Mouse (Mus musculus) spleen, adult 2 months (tissue): ENCODE results near the gene Ndufs5. TPM values are rescaled to one million over a fixed set of nuclear protein-coding genes. Genes with fewer than 3 reads are reported as not detected.

Experiments
- DNase-seq, 2 experiments: peaks; one replicate each; pipeline versions ENCODE4 v3.0.0 to v3.0.0-alpha.2; 2012 to 2021; ENCODE audit warnings: low spot score in 2 of 2, low read depth in 1 of 2
- H3K27ac ChIP-seq: fragments of 200-500 bp; 2 replicates; pipeline ENCODE4 v1.5.1; 2012; ENCODE audit warnings: low read length, inconsistent platforms; ENCODE audit not compliant: insufficient read depth
- H3K27me3 ChIP-seq: fragments of 200-500 bp; 2 replicates; pipeline ENCODE4 v1.6.1; 2012; ENCODE audit warnings: mild to moderate bottlenecking, moderate library complexity, low read length, inconsistent platforms; ENCODE audit not compliant: control insufficient read depth, insufficient read depth
- H3K36me3 ChIP-seq: fragments of 200-500 bp; 2 replicates; pipeline ENCODE4 v1.6.1; 2012; ENCODE audit warnings: mild to moderate bottlenecking, low read length, inconsistent platforms; ENCODE audit not compliant: control insufficient read depth, insufficient read depth
- H3K4me1 ChIP-seq: fragments of 200-500 bp; 2 replicates; pipeline ENCODE4 v1.6.1; 2011; ENCODE audit warnings: inconsistent platforms; ENCODE audit not compliant: control insufficient read depth, insufficient read depth, insufficient read length
- H3K4me3 ChIP-seq: fragments of 200-500 bp; 2 replicates; pipeline ENCODE4 v1.5.1; 2011; ENCODE audit warnings: mild to moderate bottlenecking, inconsistent platforms; ENCODE audit not compliant: insufficient read depth, insufficient read length; ENCODE audit errors: extremely low read depth
- CTCF ChIP-seq: fragments of 200-500 bp; IDR thresholded peaks from 2 replicates; pipeline ENCODE4 v1.5.1; 2011; ENCODE audit warnings: mild to moderate bottlenecking, inconsistent platforms; ENCODE audit not compliant: insufficient read depth, insufficient read length, insufficient replicate concordance; ENCODE audit errors: extremely low read depth
- POLR2A ChIP-seq: fragments of 200-500 bp; IDR thresholded peaks from 2 replicates; pipeline ENCODE4 v1.6.1; 2011; ENCODE audit warnings: low read depth, low read length, inconsistent platforms
- WGBS: fragments of 180-500 bp; shearing (Covaris S2); methylation state at CpG from one replicate; pipeline ENCODE4 v1.1.7; 2018; 5-methylcytosine and 5-hydroxymethylcytosine counted together
- polyA plus RNA-seq: library from polyadenylated mRNA; depleted of rRNA; stranded (reverse); fragments of >200 nt; gene quantifications from 2 replicates; pipeline ENCODE4 v1.2.3, GENCODE M21; 2012

Ndufs5 gene
- polyA plus RNA-seq, 1 experiment = 10.4 TPM

DNA sequence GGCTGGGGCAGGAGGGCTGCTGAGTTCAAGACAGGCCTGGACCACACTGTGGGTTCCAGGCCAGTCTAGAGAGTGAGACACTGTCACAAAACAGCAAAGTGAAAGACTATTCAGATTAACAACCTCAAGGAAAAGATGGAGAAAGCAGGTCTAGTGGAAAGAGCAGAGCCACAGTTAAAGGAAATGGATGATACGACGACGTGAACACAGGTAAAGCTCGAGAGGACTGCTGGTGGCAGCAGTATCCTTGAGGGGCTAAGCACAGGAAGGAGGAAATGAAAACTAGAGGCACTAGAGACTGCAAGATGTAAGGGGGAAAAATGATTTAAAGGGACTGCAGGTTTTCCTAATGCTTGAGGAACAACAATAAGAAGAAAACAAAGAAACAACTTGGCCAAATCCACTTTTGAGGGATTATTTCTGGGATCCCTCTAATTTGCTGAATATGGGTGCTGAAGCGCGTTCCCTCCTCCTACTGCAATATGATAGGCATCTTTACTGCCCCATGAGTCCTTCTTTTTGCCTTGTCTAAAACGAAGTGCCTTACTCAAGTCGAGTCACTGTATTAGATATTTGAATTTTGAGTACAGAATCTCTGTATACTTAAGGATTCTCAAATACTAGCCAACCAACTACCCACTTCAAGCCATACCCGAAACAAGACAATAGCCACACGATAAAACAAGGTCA is 30.9 kb upstream of the Ndufs5 start:
- no peaks in the 10 kb centered on the region for H3K27me3 ChIP-seq
- 3% methylated on average over 10 of the region's 10 CpGs for WGBS
- no peak for TF ChIP-seq POLR2A
- no peak for TF ChIP-seq CTCF
- 0 out of 2 replicates have a peak overlapping the region, but pooled peaks have one; percentile 28 for H3K27ac ChIP-seq
- peaks cover 7% of the 10 kb centered on the region; the same call in 1 of the 2 replicates for H3K4me1 ChIP-seq
- DNase-seq = no peak
- H3K4me3 ChIP-seq = peak overlapping the region; percentile 91
- H3K36me3 ChIP-seq = no peaks in the 10 kb centered on the region

DNA sequence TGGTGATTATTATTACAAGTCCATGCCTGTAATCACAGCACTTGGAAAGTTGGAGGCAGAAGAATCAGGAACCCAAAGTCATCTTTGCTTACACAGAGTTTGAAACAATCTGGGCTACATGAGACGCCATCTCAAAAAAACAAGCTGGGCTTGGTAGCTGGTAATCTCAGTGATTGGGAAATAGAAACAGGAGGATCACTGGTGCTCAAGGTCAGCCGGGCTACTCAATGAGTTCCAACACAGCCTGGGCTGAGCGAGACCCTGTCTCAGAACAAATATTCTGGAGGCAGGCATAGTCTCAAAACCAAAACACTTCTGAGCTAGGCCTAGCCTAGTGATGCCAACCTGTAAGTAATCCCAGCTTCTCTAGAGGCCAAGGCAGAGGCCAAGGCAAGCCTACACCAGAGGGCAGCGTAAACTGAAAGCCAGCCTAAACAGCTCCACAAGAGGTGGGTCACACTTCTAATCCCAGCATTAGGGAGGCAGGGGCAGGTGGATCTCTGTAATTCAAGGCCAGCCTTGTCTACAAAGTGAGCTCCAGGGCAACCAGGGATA is 27.3 kb upstream of the Ndufs5 start:
- no peak for DNase-seq
- Histone ChIP-seq H3K4me3 (no peak overlapping the region), H3K4me1 (peaks cover 7% of the 10 kb centered on the region; the same call in 1 of the 2 replicates), H3K27me3 (no peaks in the 10 kb centered on the region), H3K36me3 (peaks cover 18% of the 10 kb centered on the region), H3K27ac (no peak overlapping the region)
- TF ChIP-seq CTCF (no peak), POLR2A (no peak)
- WGBS = 95% methylated on average over 4 of the region's 4 CpGs

DNA sequence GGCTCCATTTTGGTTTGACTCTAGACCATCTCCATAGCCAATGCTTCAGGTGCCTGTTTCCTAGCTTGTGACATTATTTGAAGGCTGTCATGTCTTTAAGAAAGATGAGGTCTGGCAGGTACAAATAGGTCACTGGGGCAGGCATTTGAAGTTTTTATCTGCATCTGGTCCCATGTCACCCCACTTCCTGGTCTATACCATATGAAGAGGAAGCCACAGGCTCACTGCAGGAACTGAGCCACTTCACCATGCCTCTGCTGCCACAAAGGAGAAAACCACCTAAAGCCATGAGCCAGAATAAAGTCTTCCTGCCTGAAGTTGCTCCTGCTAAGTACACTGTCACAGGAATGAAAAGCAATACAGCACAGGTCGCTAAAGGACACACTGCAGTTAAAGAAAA is 24.9 kb upstream of the Ndufs5 start:
- TF ChIP-seq POLR2A (no peak), CTCF (no peak)
- no peak overlapping the region for H3K4me3 ChIP-seq
- H3K36me3 ChIP-seq = peaks cover 36% of the 10 kb centered on the region
- no peaks in the 10 kb centered on the region for H3K4me1 ChIP-seq
- H3K27me3 ChIP-seq = no peaks in the 10 kb centered on the region
- DNase-seq = no peak
- 55% methylated on average over 1 of the region's 1 CpGs for WGBS
- no peak overlapping the region for H3K27ac ChIP-seq

DNA sequence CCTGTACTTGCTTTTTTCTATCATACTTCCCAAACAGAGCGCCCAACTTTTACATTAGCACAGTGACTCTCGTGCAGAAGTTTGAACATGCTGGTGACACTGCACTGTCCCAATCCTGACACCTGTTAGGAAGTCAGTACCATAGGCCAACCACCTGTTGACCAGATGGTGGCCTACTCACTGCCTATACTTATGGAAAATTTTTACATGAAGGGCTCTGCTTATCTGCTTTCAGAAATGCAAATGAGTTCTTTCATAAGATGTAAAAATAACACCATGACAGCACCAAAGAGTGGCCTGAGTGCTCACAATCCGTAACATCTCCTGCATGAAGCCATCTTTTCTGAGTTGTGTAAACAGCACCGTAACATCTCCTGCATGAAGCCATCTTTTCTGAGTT is 20.7 kb upstream of the Ndufs5 start:
- Histone ChIP-seq H3K36me3 (peaks cover 45% of the 10 kb centered on the region), H3K4me3 (no peak overlapping the region), H3K27ac (no peak overlapping the region), H3K27me3 (no peaks in the 10 kb centered on the region), H3K4me1 (no peaks in the 10 kb centered on the region)
- TF ChIP-seq POLR2A (no peak), CTCF (no peak)
- no peak for DNase-seq
- WGBS = 73% methylated on average over 4 of the region's 4 CpGs

DNA sequence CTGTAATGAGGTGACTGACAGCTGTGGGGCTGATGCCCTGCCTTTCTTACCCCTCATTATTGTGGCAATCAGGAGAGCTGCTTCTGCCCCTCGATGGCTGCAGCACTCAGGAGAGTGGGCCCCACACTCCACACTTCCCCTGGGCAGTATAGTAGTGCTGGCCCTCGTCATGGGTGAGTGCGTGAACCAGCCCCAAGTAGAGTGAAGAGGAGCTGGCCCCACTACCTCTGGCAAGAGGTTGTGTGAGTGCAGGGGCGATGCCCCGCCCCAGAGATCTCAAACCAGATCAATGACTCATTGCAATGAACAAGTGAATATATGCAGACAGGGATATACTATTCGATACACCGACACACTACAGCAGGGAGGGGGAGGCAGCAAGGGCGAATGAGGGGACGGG is 15.5 kb upstream of the Ndufs5 start:
- H3K4me1 ChIP-seq = no peaks in the 10 kb centered on the region
- TF ChIP-seq CTCF (no peak), POLR2A (no peak)
- 95% methylated on average over 9 of the region's 9 CpGs for WGBS

DNA sequence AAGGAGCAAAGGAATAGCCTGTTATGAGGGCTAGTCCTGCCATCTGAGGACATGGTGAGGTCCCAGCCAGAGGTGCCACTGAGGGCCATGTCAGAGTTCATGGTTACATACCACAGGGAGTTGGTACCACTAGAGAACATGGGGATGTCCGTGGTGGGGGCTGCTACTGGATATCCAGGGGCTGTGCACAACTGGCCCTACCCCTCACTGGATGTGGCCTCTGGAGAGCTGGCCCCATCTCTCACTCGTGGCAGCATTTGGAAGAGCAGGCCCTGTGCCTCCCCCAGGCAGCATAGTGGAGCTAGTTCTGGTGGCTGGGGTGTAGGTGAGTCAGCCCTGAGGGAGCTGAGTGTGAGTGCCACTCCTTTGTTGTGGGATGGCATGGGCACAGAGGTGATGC is 14.9 kb upstream of the Ndufs5 start:
- H3K36me3 ChIP-seq = peaks cover 11% of the 10 kb centered on the region
- no peak overlapping the region for H3K27ac ChIP-seq
- no peak overlapping the region for H3K4me3 ChIP-seq
- no peaks in the 10 kb centered on the region for H3K4me1 ChIP-seq
- 93% methylated on average over 2 of the region's 2 CpGs for WGBS
- no peak for TF ChIP-seq POLR2A
- no peak for TF ChIP-seq CTCF
- no peaks in the 10 kb centered on the region for H3K27me3 ChIP-seq
- no peak for DNase-seq

More for the DNA sequence above, 15.5 kb upstream of the Ndufs5 start:
- no peaks in the 10 kb centered on the region for H3K27me3 ChIP-seq
- H3K36me3 ChIP-seq = peaks cover 18% of the 10 kb centered on the region
- H3K27ac ChIP-seq = no peak overlapping the region
- H3K4me3 ChIP-seq = no peak overlapping the region
- no peak for DNase-seq
